Mouse (Mus musculus) layer of hippocampus, adult 18-20 months (tissue): ENCODE results near the gene Nfs1. TPM values are rescaled to one million over a fixed set of nuclear protein-coding genes. Genes with fewer than 3 reads are reported as not detected.
A peak's percentile ranks its signal among the peaks of the same experiment; 100 is the strongest.
"Not testable (repeated sequence)": the region's sequence is repeated elsewhere in the genome, so short reads cannot be mapped to it uniquely, and the experiment has no call there.

Experiments
- DNase-seq, 2 experiments: peaks; one replicate each; pipeline ENCODE4 v3.0.0; 2022; ENCODE audit warnings: low spot score in 2 of 2
- long read RNA-seq: library from polyadenylated mRNA; stranded (forward); transcript quantifications from one replicate; pipeline ENCODE4 v2.0.0, GENCODE M21; 2021
- total RNA-seq, 2 experiments: library from RNA; stranded (reverse); gene quantifications; 2 replicates each; pipeline ENCODE4 v1.2.3; 2021

The Nfs1 gene
- 10 to 100 TPM; 43.6 to 44.3 TPM for total RNA-seq
- long read RNA-seq, transcript Nfs1-201 (13 exons, 2,051 nt) = major isoform, 60 of 71 reads
- long read RNA-seq, partial matches to known transcripts = 2 of 71 reads
- long read RNA-seq, other reads (novel, unspliced or antisense) = 9 of 71 reads

- peak; percentile 93 to 95 for DNase-seq
Measured at GRCm38 (mm10) chr2:156143953-156144724, at the start of gene Nfs1, which contains the start of gene Romo1. Nfs1 (minus strand) TSS chr2:156144186. Romo1 (plus strand) TSS chr2:156144039.

- no peak for DNase-seq
Measured at GRCm38 (mm10) chr2:156193066-156193862, 49.3 kb upstream of the Nfs1 start.

- no peak for DNase-seq
Measured at GRCm38 (mm10) chr2:156192068-156192467, 48.1 kb upstream of the Nfs1 start.

- no peak for DNase-seq
Measured at GRCm38 (mm10) chr2:156191540-156191939, 47.6 kb upstream of the Nfs1 start.

GRCm38 (mm10) chr2:156190004-156190896 lies 46.3 kb upstream of the Nfs1 start:
- DNase-seq = no peak

GRCm38 (mm10) chr2:156189241-156189640 lies 45.3 kb upstream of the Nfs1 start:
- not testable (repeated sequence) for DNase-seq

GRCm38 (mm10) chr2:156181592-156181991 lies 37.6 kb upstream of the Nfs1 start:
- no peak for DNase-seq

- DNase-seq = no peak
Measured at GRCm38 (mm10) chr2:156180824-156181590, 37.0 kb upstream of the Nfs1 start.

- peak; percentile 100 for DNase-seq
Measured at GRCm38 (mm10) chr2:156180094-156180821, 36.3 kb upstream of the Nfs1 start, which contains the start of gene Rbm39. Rbm39 (minus strand) TSS chr2:156180238.

- no peak for DNase-seq
Measured at GRCm38 (mm10) chr2:156179796-156180093, 35.8 kb upstream of the Nfs1 start.

GRCm38 (mm10) chr2:156179046-156179795 lies 35.2 kb upstream of the Nfs1 start:
- peak; percentile 54 to 75 for DNase-seq

- no peak for DNase-seq
Measured at GRCm38 (mm10) chr2:156177651-156178050, 33.7 kb upstream of the Nfs1 start.

GRCm38 (mm10) chr2:156177079-156177478 lies 33.1 kb upstream of the Nfs1 start:
- DNase-seq = no peak

GRCm38 (mm10) chr2:156166557-156166956 lies 22.6 kb upstream of the Nfs1 start:
- no peak for DNase-seq

- DNase-seq = no peak
Measured at GRCm38 (mm10) chr2:156165478-156165877, 21.5 kb upstream of the Nfs1 start.

GRCm38 (mm10) chr2:156151538-156151937 lies 7.6 kb upstream of the Nfs1 start:
- DNase-seq = no peak

GRCm38 (mm10) chr2:156147316-156147915 lies 3.4 kb upstream of the Nfs1 start:
- no peak for DNase-seq

GRCm38 (mm10) chr2:156146272-156146989 lies 2.4 kb upstream of the Nfs1 start:
- no peak for DNase-seq
